Mouse (Mus musculus) forebrain, postnatal 0 days (tissue): ENCODE measurements around the gene Gusb. TPM values are rescaled to one million over a fixed set of nuclear protein-coding genes. Genes with fewer than 3 reads are reported as not detected.

ENCODE experiments used
- ATAC-seq: fragments of 200-750 bp; cut with Nextera tagmentation; 2 replicates; pipeline ENCODE4 v1.8.0; 2017; ENCODE audit warnings: mild to moderate bottlenecking, moderate library complexity
- DNase-seq: peaks from one replicate; pipeline ENCODE4 v3.0.0-alpha.2; 2015
- H3K27ac ChIP-seq: fragments of 300-500 bp; sonication (generic); 2 replicates; pipeline ENCODE4 v1.5.1; 2014; ENCODE audit warnings: low read depth, mild to moderate bottlenecking, antibody characterized with exemption, low read length, moderate library complexity, mixed read lengths
- H3K27me3 ChIP-seq: fragments of 300-500 bp; sonication (generic); 2 replicates; pipeline ENCODE4 v1.6.1; 2014; ENCODE audit warnings: mild to moderate bottlenecking, low read length, mixed read lengths; ENCODE audit not compliant: insufficient read depth
- H3K36me3 ChIP-seq: fragments of 300-500 bp; sonication (generic); 2 replicates; pipeline ENCODE4 v1.6.1; 2014; ENCODE audit warnings: mild to moderate bottlenecking, moderate library complexity; ENCODE audit not compliant: insufficient read depth
- H3K4me1 ChIP-seq: fragments of 300-500 bp; sonication (generic); 2 replicates; pipeline ENCODE4 v1.6.1; 2014; ENCODE audit warnings: antibody characterized with exemption; ENCODE audit not compliant: insufficient read depth
- H3K4me2 ChIP-seq: fragments of 300-500 bp; sonication (generic); 2 replicates; pipeline ENCODE4 v1.6.1; 2014; ENCODE audit warnings: low read depth, mild to moderate bottlenecking, moderate library complexity
- H3K4me3 ChIP-seq: fragments of 300-500 bp; sonication (generic); 2 replicates; pipeline ENCODE4 v1.5.1; 2014; ENCODE audit warnings: low read depth, low read length, mixed read lengths
- H3K9ac ChIP-seq: fragments of 300-500 bp; sonication (generic); 2 replicates; pipeline ENCODE4 v1.6.1; 2014; ENCODE audit warnings: mild to moderate bottlenecking
- H3K9me3 ChIP-seq: fragments of 300-500 bp; sonication (generic); 2 replicates; pipeline ENCODE4 v1.6.1; 2016; ENCODE audit warnings: low read length
- CTCF ChIP-seq: sonication (generic); IDR thresholded peaks from 2 replicates; pipeline ENCODE4 v1.5.1; 2016; ENCODE audit warnings: antibody characterized with exemption, control low read depth, low read depth
- WGBS: fragments of 180-500 bp; shearing (Covaris S2); extraction: QIAGEN DNeasy Blood & Tissue Kit; methylation state at CpG from one replicate; pipeline ENCODE4 v1.1.7; 2014; 5-methylcytosine and 5-hydroxymethylcytosine counted together
- polyA plus RNA-seq: library from polyadenylated mRNA; unstranded; fragments of >200 nt; fragmentation: Nextera tagmentation; extraction: Ambion mirVana; gene quantifications from 2 replicates; pipeline ENCODE4 v1.2.1, GENCODE M21; 2015
- total RNA-seq: library from RNA; depleted of rRNA; stranded (reverse); fragments of >200 nt; gene quantifications from 2 replicates; pipeline ENCODE4 v1.2.3, GENCODE M21; 2014; rRNA removed

Gene Gusb
- total RNA-seq (17.2 and 19.9 TPM in 2 replicates), polyA plus RNA-seq (27.7 and 29.3 TPM in 2 replicates)

- Histone ChIP-seq H3K27ac (0 out of 2 replicates have a peak within 1 kb of the TSS, but pooled peaks have one; percentile 23), H3K9ac (peak within 1 kb of the TSS; percentile 69), H3K9me3 (no peaks in the 10 kb centered on the region), H3K4me1 (peaks cover 9% of the 10 kb centered on the region; the same call in 1 of the 2 replicates), H3K27me3 (no peaks in the 10 kb centered on the region), H3K4me2 (peak within 1 kb of the TSS; percentile 90), H3K4me3 (peak within 1 kb of the TSS; percentile 60), H3K36me3 (no peaks in the 10 kb centered on the region)
- whole genome bisulfite sequencing = 2% methylated on average over 39 of the region's 39 CpGs
- DNase-seq (peak; percentile 68), ATAC-seq (peak; percentile 89)
- no peak for TF ChIP-seq CTCF
Measured at GRCm38 (mm10) chr5:130002301-130003146, at the start of gene Gusb. Gene Gusb, minus strand, starts transcription at chr5:130003049.

- H3K4me2 ChIP-seq = no peak overlapping the region
- no peak overlapping the region for H3K9ac ChIP-seq
- H3K4me1 ChIP-seq = no peaks in the 10 kb centered on the region
- H3K27ac ChIP-seq = no peak overlapping the region
- no peaks in the 10 kb centered on the region for H3K9me3 ChIP-seq
- no peaks in the 10 kb centered on the region for H3K27me3 ChIP-seq
- ATAC-seq (no peak), DNase-seq (no peak)
- WGBS = 63% methylated on average over 5 of the region's 5 CpGs
- H3K36me3 ChIP-seq = peaks cover 33% of the 10 kb centered on the region
- TF ChIP-seq CTCF = no peak
- no peak overlapping the region for H3K4me3 ChIP-seq
Measured at GRCm38 (mm10) chr5:130052510-130052909, 49.7 kb upstream of the Gusb start.

GRCm38 (mm10) chr5:130051073-130051860 is 48.4 kb upstream of the Gusb start:
- no peaks in the 10 kb centered on the region for H3K27me3 ChIP-seq
- no peaks in the 10 kb centered on the region for H3K4me1 ChIP-seq
- TF ChIP-seq CTCF = no peak
- WGBS = 86% methylated on average over 15 of the region's 15 CpGs
- H3K4me2 ChIP-seq = no peak overlapping the region
- no peaks in the 10 kb centered on the region for H3K9me3 ChIP-seq
- H3K9ac ChIP-seq = no peak overlapping the region
- H3K36me3 ChIP-seq = peaks cover 38% of the 10 kb centered on the region
- H3K27ac ChIP-seq = no peak overlapping the region
- ATAC-seq (no peak), DNase-seq (no peak)
- no peak overlapping the region for H3K4me3 ChIP-seq

DNA sequence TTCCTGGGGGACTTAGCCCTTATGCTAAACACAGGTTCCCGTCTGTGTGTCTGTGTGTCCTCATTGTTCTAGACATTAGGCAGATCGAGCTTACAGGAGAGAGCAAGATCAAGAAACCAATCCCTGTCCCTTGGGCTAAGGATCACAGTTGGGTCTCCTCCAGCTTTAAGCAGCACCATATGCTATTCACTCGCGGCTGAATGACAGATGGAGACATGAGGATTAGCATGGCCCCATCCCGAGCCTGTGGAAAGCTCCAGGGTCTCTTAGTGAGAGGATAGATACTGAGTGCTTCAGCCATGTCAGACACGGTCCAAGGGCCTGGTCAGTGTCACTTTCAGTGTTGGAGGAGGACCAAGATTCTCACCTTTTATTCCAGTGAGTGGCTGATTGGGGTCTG is 47.6 kb upstream of the Gusb start:
- no peak for ATAC-seq
- H3K4me1 ChIP-seq = no peaks in the 10 kb centered on the region

GRCm38 (mm10) chr5:130048786-130049520 is 46.1 kb upstream of the Gusb start:
- WGBS = 79% methylated on average over 15 of the region's 15 CpGs
- ATAC-seq = no peak
- Histone ChIP-seq H3K27ac (no peak overlapping the region), H3K9ac (no peak overlapping the region), H3K4me3 (no peak overlapping the region), H3K4me1 (no peaks in the 10 kb centered on the region), H3K36me3 (peaks cover 43% of the 10 kb centered on the region), H3K27me3 (no peaks in the 10 kb centered on the region), H3K9me3 (no peaks in the 10 kb centered on the region), H3K4me2 (no peak overlapping the region)
- no peak for DNase-seq
- no peak for TF ChIP-seq CTCF

More for the DNA sequence above, 47.6 kb upstream of the Gusb start:
- Histone ChIP-seq H3K27me3 (no peaks in the 10 kb centered on the region), H3K4me2 (no peak overlapping the region), H3K9ac (no peak overlapping the region), H3K4me3 (no peak overlapping the region), H3K36me3 (peaks cover 39% of the 10 kb centered on the region), H3K27ac (no peak overlapping the region), H3K9me3 (no peaks in the 10 kb centered on the region)
- peak; percentile 16 for DNase-seq
- TF ChIP-seq CTCF = no peak
- 55% methylated on average over 6 of the region's 6 CpGs for WGBS

- H3K27me3 ChIP-seq = no peaks in the 10 kb centered on the region
- WGBS = 81% methylated on average over 6 of the region's 6 CpGs
- H3K4me2 ChIP-seq = no peak overlapping the region
- ATAC-seq = no peak
- no peaks in the 10 kb centered on the region for H3K9me3 ChIP-seq
- TF ChIP-seq CTCF = peak; percentile 42
- H3K4me3 ChIP-seq = no peak overlapping the region
- no peaks in the 10 kb centered on the region for H3K4me1 ChIP-seq
- no peak for DNase-seq
- no peak overlapping the region for H3K27ac ChIP-seq
- peaks cover 53% of the 10 kb centered on the region for H3K36me3 ChIP-seq
- no peak overlapping the region for H3K9ac ChIP-seq
Measured at GRCm38 (mm10) chr5:130047013-130047412, 44.2 kb upstream of the Gusb start.
